Mouse (Mus musculus): ENCODE measurements around the gene Slc38a8. TPM values are rescaled to one million over a fixed set of nuclear protein-coding genes. Genes with fewer than 3 reads are reported as not detected.

Slc38a8 gene
- total and polyA plus RNA-seq, 2 experiments from 2014 or later: 0.12 to 0.16 TPM

DNA sequence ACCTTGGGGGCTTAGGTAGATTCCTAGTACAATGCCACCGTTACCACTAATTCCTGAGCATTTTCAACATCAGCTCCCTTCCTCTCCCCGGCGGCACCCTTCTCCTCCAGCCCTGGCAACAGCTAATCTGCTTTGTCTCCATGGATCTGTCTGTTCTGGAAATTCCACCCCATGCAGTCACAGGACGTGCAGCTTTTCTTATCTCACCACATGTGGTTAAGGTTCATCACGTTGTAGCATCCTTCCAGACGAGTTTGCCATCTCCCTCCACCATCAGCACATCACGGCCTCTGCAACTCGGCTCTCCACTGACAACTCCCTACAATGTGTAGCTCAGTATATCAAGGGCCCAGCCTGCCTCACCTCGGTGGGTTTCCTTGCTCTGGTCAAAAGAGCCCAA lies 4.0 kb upstream of the Slc38a8 start:
- no peak for TF ChIP-seq CTCF (IDR thresholded peaks at IDR 0.05)
- peaks cover 29% of the 10 kb centered on the region for H3K36me3 ChIP-seq (ENCODE audit: insufficient read depth, low read length)
- no peak overlapping the region for H3K9ac ChIP-seq (replicated peaks; ENCODE audit: low read length, poor library complexity, severe bottlenecking)
- 0 out of 2 replicates have a peak overlapping the region, but pooled peaks have one; percentile 6 for H3K27ac ChIP-seq (ENCODE audit: low read depth, low read length)
- H3K4me2 ChIP-seq (ENCODE audit: low read depth, low read length, poor library complexity, severe bottlenecking): no peak overlapping the region
- H3K27me3 ChIP-seq (ENCODE audit: insufficient read depth, low read length): no peaks in the 10 kb centered on the region
- H3K4me3 ChIP-seq (ENCODE audit: low read depth, low read length): no peak overlapping the region
- 16% methylated on average over 9 of the region's 9 CpGs for WGBS
- DNase-seq (ENCODE audit: low spot score): no peak
- H3K4me1 ChIP-seq (ENCODE audit: insufficient read depth, low read length): no peaks in the 10 kb centered on the region
- no peak for ATAC-seq (ENCODE audit: low FRiP score)
- no peaks in the 10 kb centered on the region for H3K9me3 ChIP-seq (ENCODE audit: low read length)

DNA sequence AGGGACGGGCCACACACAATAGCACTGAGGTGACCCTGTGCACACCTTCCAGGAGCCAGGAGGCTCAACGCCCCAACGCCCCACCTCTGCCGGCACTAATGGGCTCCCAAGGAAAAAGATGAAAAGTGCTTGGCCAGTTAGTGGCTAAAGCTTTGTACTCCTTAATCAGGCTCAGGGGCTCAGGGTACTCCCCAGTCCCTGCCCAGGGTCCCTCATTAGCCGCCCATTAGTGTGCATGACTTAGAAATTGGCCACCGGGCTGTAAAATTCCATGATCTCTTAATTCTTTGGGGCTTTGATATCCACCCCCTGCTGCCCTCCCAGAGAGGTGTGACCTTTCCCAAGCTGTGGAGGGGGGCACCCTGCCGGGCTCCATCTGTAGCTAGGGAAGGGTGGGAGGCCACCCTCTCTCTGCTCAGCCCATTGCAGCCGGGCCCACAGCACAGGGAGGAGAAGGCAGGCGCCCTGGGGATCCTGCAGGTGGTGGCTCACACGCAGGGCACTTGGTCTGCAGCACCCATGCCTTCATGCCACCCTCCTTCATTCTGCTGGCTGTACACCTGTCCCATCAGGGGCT lies 1.8 kb upstream of the Slc38a8 start:
- ATAC-seq (ENCODE audit: low FRiP score): no peak
- H3K27me3 ChIP-seq (ENCODE audit: insufficient read depth, low read length): no peaks in the 10 kb centered on the region
- 43% methylated on average over 10 of the region's 10 CpGs for WGBS

GRCm38 (mm10) chr8:119502111-119502510 lies 613 bp upstream of the Slc38a8 start:
- no peak for ATAC-seq (ENCODE audit: low FRiP score)

More for the DNA sequence above, 1.8 kb upstream of the Slc38a8 start:
- TF ChIP-seq CTCF (IDR thresholded peaks at IDR 0.05): no peak
- Histone ChIP-seq H3K4me2 (ENCODE audit: low read depth, low read length, poor library complexity, severe bottlenecking) (no peak overlapping the region), H3K9ac (replicated peaks; ENCODE audit: low read length, poor library complexity, severe bottlenecking) (no peak overlapping the region), H3K4me3 (ENCODE audit: low read depth, low read length) (no peak overlapping the region), H3K27ac (ENCODE audit: low read depth, low read length) (no peak overlapping the region), H3K4me1 (ENCODE audit: insufficient read depth, low read length) (no peaks in the 10 kb centered on the region), H3K36me3 (ENCODE audit: insufficient read depth, low read length) (peaks cover 9% of the 10 kb centered on the region), H3K9me3 (ENCODE audit: low read length) (no peaks in the 10 kb centered on the region)
- DNase-seq (ENCODE audit: low spot score): no peak

GRCm38 (mm10) chr8:119499836-119500235 lies 1.7 kb downstream of the Slc38a8 start:
- H3K27ac ChIP-seq (ENCODE audit: low read depth, low read length): no peak overlapping the region
- ATAC-seq (ENCODE audit: low FRiP score) (no peak), DNase-seq (ENCODE audit: low spot score) (no peak)
- H3K4me2 ChIP-seq (ENCODE audit: low read depth, low read length, poor library complexity, severe bottlenecking): no peak overlapping the region
- H3K4me1 ChIP-seq (ENCODE audit: insufficient read depth, low read length): peaks cover 2% of the 10 kb centered on the region; the same call in 1 of the 2 replicates
- H3K36me3 ChIP-seq (ENCODE audit: insufficient read depth, low read length): no peaks in the 10 kb centered on the region
- no peak for TF ChIP-seq CTCF (IDR thresholded peaks at IDR 0.05)
- H3K4me3 ChIP-seq (ENCODE audit: low read depth, low read length): no peak overlapping the region
- no peak overlapping the region for H3K9ac ChIP-seq (replicated peaks; ENCODE audit: low read length, poor library complexity, severe bottlenecking)
- WGBS: 91% methylated on average over 2 of the region's 2 CpGs
- H3K27me3 ChIP-seq (ENCODE audit: insufficient read depth, low read length): no peaks in the 10 kb centered on the region
- H3K9me3 ChIP-seq (ENCODE audit: low read length): no peaks in the 10 kb centered on the region

More at GRCm38 (mm10) chr8:119502111-119502510, 613 bp upstream of the Slc38a8 start:
- H3K27me3 ChIP-seq (ENCODE audit: insufficient read depth, low read length): no peaks in the 10 kb centered on the region
- 58% methylated on average over 4 of the region's 4 CpGs for WGBS
- no peak overlapping the region for H3K27ac ChIP-seq (ENCODE audit: low read depth, low read length)
- H3K4me1 ChIP-seq (ENCODE audit: insufficient read depth, low read length): no peaks in the 10 kb centered on the region
- no peaks in the 10 kb centered on the region for H3K9me3 ChIP-seq (ENCODE audit: low read length)
- no peak for DNase-seq (ENCODE audit: low spot score)
- H3K36me3 ChIP-seq (ENCODE audit: insufficient read depth, low read length): peaks cover 4% of the 10 kb centered on the region; the same call in 1 of the 2 replicates
- no peak overlapping the region for H3K4me2 ChIP-seq (ENCODE audit: low read depth, low read length, poor library complexity, severe bottlenecking)
- TF ChIP-seq CTCF (IDR thresholded peaks at IDR 0.05): no peak
- no peak overlapping the region for H3K9ac ChIP-seq (replicated peaks; ENCODE audit: low read length, poor library complexity, severe bottlenecking)
- H3K4me3 ChIP-seq (ENCODE audit: low read depth, low read length): no peak overlapping the region

DNA sequence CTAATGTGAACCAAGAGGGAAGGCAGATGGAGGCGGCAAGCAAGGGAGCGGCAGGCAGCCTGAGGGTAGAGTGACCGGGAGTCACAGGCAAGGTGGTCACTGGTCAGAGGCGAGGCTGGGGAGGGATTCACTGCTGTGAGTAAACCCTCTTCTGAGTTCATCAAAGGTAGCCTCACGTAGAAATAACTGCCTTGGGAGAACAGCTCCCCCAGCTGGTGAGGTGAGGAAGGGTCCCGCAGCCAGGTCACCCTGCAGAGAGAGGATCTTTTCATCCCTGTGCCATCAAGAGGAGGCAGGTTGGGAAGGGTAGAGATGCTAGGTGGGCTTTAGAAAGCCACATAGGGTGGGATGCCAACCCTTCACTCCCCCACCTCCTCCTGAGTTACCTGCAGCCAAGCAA lies 4.7 kb downstream of the Slc38a8 start:
- H3K36me3 ChIP-seq (ENCODE audit: insufficient read depth, low read length): no peaks in the 10 kb centered on the region
- DNase-seq (ENCODE audit: low spot score) (no peak), ATAC-seq (ENCODE audit: low FRiP score) (no peak)
- H3K4me1 ChIP-seq (ENCODE audit: insufficient read depth, low read length): peaks cover 2% of the 10 kb centered on the region; the same call in 1 of the 2 replicates
- no peak overlapping the region for H3K9ac ChIP-seq (replicated peaks; ENCODE audit: low read length, poor library complexity, severe bottlenecking)
- peak; percentile 63 for TF ChIP-seq CTCF (IDR thresholded peaks at IDR 0.05)
- 38% methylated on average over 6 of the region's 6 CpGs for WGBS
- no peaks in the 10 kb centered on the region for H3K27me3 ChIP-seq (ENCODE audit: insufficient read depth, low read length)
- H3K27ac ChIP-seq (ENCODE audit: low read depth, low read length): no peak overlapping the region
- no peak overlapping the region for H3K4me3 ChIP-seq (ENCODE audit: low read depth, low read length)
- no peak overlapping the region for H3K4me2 ChIP-seq (ENCODE audit: low read depth, low read length, poor library complexity, severe bottlenecking)
- no peaks in the 10 kb centered on the region for H3K9me3 ChIP-seq (ENCODE audit: low read length)

DNA sequence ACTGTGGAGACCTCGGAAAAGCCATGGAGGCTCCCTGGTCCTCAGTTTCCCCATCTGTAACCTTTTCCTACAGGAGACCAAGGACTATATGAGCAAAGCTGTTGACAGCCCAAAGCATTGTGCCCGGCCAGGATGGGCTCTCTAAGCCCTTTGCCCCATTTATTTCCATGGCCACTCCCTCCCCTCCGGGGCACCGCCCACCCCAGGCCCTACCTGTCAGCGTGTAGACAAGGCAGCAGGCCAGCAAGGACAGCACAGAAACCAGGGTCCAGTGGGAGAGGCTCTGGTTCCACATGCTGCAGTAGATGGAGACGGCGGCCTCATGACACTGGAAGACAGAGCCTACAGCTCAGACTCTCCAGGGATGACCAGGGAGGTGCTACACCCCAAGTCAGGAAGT lies 14.4 kb downstream of the Slc38a8 start:
- Histone ChIP-seq H3K27ac (ENCODE audit: low read depth, low read length) (no peak overlapping the region), H3K9me3 (ENCODE audit: low read length) (no peaks in the 10 kb centered on the region), H3K27me3 (ENCODE audit: insufficient read depth, low read length) (no peaks in the 10 kb centered on the region), H3K36me3 (ENCODE audit: insufficient read depth, low read length) (no peaks in the 10 kb centered on the region), H3K4me3 (ENCODE audit: low read depth, low read length) (no peak overlapping the region), H3K9ac (replicated peaks; ENCODE audit: low read length, poor library complexity, severe bottlenecking) (no peak overlapping the region), H3K4me2 (ENCODE audit: low read depth, low read length, poor library complexity, severe bottlenecking) (no peak overlapping the region), H3K4me1 (ENCODE audit: insufficient read depth, low read length) (peaks cover 5% of the 10 kb centered on the region; the same call in 1 of the 2 replicates)
- 79% methylated on average over 7 of the region's 7 CpGs for WGBS
- DNase-seq (ENCODE audit: low spot score) (no peak), ATAC-seq (ENCODE audit: low FRiP score) (no peak)
- no peak for TF ChIP-seq CTCF (IDR thresholded peaks at IDR 0.05)
